Mouse (Mus musculus): Measurements from ENCODE around the gene Dbf4. TPM values are rescaled to one million over a fixed set of nuclear protein-coding genes. Genes with fewer than 3 reads are reported as not detected.

Gene Dbf4
- polyA plus RNA-seq, 1 experiment: 1.8 TPM

DNA sequence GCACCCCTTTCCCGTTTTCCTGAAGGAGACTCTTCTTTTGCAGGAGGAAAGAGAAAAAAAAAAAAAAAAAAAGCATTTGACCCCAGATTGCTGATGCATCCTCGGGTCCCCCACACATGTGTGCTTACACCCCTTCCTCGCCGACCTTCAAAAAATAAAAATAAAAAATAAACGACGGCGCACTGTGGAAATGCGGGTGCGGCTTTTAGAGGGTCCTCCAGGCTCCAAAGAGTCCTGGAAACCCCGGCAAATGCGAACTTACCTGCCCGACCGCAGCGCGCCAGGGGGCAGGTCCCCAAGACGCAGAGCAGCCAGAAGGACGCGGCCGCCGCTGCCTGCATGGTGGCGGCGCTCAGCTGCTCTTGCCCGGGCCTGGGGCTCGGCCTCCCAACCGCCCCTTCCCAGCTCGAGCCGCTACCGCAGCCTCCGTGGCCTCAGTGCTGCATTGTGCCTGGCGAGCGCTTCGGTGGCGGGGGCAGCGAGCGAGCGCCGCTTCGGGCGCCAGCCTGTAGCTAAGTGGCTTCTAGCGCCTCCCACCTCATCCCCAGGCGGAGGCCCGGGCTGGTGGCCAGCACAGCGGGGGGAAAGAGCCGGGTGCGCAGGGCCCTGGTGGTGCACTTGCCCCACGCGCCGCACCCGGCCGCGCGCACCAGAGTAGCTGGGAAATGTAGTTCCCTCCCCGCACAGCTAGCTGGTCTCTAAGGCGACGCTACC lies 54.7 kb downstream of the Dbf4 start, which contains the start of gene Adam22:
Gene Adam22 (minus strand): TSS at position 547 of the 714 bp plus-strand sequence.
- DNase-seq: peak; percentile 41
- TF ChIP-seq POLR2A (IDR thresholded peaks at IDR 0.05; ENCODE audit: borderline replicate concordance, extremely low read depth, low read depth, low read length) (no peak), CTCF (IDR thresholded peaks at IDR 0.05; ENCODE audit: insufficient read depth, low read length) (no peak)
- Histone ChIP-seq H3K4me1 (ENCODE audit: control insufficient read depth, insufficient read depth, low read length) (no peaks in the 10 kb centered on the region), H3K4me3 (replicated peaks; ENCODE audit: extremely low read depth, low read depth, low read length) (peak within 1 kb of the TSS; percentile 63)
- WGBS: under 1% methylated on average over 55 of the region's 55 CpGs

DNA sequence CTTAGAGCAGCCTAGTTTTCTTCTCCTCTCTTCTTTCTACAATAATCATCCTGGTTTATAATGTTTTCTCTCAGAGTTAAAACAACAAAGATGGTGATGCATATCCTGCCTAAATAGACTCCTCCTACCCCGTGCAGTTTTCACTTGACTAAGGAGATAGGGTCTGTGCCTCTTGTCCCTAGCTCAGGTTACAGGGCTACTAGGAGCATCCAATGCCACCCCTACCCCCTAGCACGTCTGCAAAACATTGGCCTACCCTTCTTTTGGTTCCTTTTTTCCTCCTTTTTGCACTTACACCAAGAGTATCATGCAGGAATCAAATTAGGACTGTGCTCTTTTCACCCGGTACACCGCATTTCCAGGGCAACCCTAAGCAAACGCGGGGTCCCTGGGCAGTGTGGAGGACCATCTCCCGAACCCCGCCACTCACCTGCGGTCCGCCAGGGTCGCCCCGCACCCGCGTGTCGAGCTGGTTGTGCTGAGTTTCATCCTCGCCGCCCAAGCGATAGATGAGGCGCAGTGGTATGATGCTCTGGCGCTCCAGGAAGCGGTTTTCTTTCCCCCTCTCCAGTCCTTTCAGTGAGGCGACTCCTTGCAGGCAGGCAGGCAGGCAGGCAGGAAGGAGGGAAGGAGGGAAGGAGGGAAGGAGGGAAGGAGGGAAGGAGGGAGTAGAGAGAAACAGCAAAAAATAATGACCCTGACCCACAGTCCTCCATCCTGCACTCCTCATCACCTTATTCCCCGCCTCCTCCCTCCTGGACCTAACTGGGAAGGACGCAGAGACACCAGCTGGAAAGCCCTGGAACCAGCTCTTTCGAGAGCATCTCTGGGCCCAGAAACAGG lies 55.5 kb downstream of the Dbf4 start:
- H3K4me1 ChIP-seq (ENCODE audit: control insufficient read depth, insufficient read depth, low read length): no peaks in the 10 kb centered on the region
- whole genome bisulfite sequencing: 4% methylated on average over 25 of the region's 25 CpGs
- DNase-seq: no peak
- no peak for TF ChIP-seq POLR2A (IDR thresholded peaks at IDR 0.05; ENCODE audit: borderline replicate concordance, extremely low read depth, low read depth, low read length)
- H3K4me3 ChIP-seq (replicated peaks; ENCODE audit: extremely low read depth, low read depth, low read length): peak overlapping the region; percentile 24

DNA sequence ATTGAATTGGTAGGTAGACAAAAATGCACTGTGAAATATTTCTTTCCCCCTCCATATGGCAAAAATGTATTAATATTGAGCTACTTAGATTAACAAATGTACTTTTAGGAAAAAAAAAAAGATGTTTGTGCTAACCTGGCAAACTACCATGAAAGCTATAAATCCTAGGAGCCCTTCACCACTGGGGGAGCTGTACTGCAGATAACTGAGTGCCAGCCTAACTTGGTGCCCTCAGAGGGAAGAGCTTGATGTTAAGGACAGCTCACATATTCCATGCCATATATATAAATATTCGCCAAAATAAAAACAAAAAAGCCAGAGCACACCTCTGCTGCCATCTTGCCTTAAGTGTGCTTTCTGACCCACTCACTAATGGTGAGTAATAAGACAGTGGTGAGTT lies 60.2 kb downstream of the Dbf4 start:
- H3K4me3 ChIP-seq (replicated peaks; ENCODE audit: extremely low read depth, low read depth, low read length): no peak overlapping the region
- peaks cover 2% of the 10 kb centered on the region; the same call in 1 of the 2 replicates for H3K4me1 ChIP-seq (ENCODE audit: control insufficient read depth, insufficient read depth, low read length)
- 64% methylated on average over 1 of the region's 1 CpGs for WGBS
- no peak for DNase-seq
- TF ChIP-seq POLR2A (IDR thresholded peaks at IDR 0.05; ENCODE audit: borderline replicate concordance, extremely low read depth, low read depth, low read length): no peak
- TF ChIP-seq CTCF (IDR thresholded peaks at IDR 0.05; ENCODE audit: insufficient read depth, low read length): peak; percentile 17; the same call in 1 of the 2 replicates

DNA sequence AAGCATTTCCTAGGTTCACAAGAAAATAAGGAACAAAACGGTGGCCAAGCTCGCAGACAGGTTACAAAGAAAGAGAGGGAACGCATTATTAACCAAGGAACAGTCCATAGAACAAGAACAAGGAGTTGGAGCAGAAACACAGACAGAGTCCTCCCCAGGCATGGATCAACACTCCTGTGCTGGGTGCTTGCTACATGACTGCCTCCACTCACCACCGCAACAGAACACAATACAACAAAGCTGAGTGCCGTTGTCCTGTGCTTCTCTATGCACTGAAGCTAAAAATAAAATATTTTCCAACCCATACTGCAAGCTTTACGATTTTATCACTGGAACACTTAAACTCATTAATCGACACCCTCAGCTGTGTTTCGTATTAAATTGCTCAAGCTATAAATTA lies 64.8 kb downstream of the Dbf4 start:
- 56% methylated on average over 8 of the region's 8 CpGs for WGBS
- Histone ChIP-seq H3K4me3 (replicated peaks; ENCODE audit: extremely low read depth, low read depth, low read length) (no peak overlapping the region), H3K4me1 (ENCODE audit: control insufficient read depth, insufficient read depth, low read length) (peaks cover 5% of the 10 kb centered on the region; the same call in 1 of the 2 replicates)
- TF ChIP-seq CTCF (IDR thresholded peaks at IDR 0.05; ENCODE audit: insufficient read depth, low read length) (no peak), POLR2A (IDR thresholded peaks at IDR 0.05; ENCODE audit: borderline replicate concordance, extremely low read depth, low read depth, low read length) (no peak)
- DNase-seq: no peak

DNA sequence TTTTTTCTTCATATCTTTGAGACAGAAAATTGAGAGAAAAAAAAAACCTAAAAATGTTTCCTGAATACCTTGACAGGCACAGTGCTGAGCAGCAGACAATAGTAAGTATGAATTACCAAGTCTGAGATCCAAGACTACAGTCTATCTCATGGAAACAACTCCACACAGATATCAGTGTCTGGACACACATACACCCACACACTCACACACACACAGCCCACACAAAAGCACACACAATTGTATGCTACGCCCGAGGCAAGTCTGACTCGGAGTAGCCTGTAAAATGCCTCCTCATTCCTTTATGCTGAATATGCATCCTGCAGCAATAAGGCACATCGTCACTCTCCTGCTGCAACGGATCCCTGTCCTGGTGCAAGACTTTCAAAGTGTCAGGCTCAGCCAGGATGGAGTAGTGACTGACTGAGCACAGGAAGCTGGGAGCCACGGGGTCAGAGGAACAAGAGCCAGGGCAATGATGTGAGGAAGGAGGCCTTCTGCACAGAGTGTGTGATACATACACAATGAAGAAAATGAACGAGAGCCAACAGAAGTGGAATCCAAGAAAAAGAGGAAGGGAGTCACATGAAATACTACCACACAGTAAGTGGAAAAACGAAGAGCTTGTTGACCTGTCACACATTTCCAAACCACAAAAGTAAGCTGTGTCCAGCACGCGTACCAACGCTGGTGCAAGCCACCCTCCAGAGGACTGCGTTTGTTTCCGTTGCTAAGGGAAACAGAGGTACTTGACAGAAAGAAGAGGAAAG lies 65.4 kb downstream of the Dbf4 start:
- WGBS: 19% methylated on average over 13 of the region's 13 CpGs
- H3K4me3 ChIP-seq (replicated peaks; ENCODE audit: extremely low read depth, low read depth, low read length): no peak overlapping the region
- peaks cover 5% of the 10 kb centered on the region; the same call in 1 of the 2 replicates for H3K4me1 ChIP-seq (ENCODE audit: control insufficient read depth, insufficient read depth, low read length)
- TF ChIP-seq POLR2A (IDR thresholded peaks at IDR 0.05; ENCODE audit: borderline replicate concordance, extremely low read depth, low read depth, low read length) (no peak), CTCF (IDR thresholded peaks at IDR 0.05; ENCODE audit: insufficient read depth, low read length) (no peak)
- peak; percentile 36 for DNase-seq

DNA sequence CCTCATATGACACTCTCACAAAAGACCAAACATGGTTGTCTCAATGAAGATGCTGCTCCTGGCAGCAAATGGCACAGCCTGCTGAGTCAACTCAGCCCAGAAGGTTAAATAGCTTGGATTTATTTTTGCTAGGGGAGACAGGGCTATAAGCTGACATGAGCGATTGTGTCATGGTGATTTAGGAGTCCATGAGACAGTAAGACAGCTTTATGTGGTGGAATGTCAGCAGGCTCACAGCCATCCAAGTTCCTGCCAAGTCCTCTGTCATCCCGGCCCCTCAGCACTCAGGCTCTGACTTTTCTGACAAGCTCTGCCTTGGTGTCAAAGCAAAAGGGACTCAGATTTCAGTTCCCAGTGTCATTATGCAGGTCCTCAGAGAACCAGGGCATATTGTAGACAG lies 66.2 kb downstream of the Dbf4 start:
- WGBS: 45% methylated on average over 2 of the region's 2 CpGs
- peaks cover 5% of the 10 kb centered on the region; the same call in 1 of the 2 replicates for H3K4me1 ChIP-seq (ENCODE audit: control insufficient read depth, insufficient read depth, low read length)
- TF ChIP-seq POLR2A (IDR thresholded peaks at IDR 0.05; ENCODE audit: borderline replicate concordance, extremely low read depth, low read depth, low read length) (no peak), CTCF (IDR thresholded peaks at IDR 0.05; ENCODE audit: insufficient read depth, low read length) (no peak)
- H3K4me3 ChIP-seq (replicated peaks; ENCODE audit: extremely low read depth, low read depth, low read length): no peak overlapping the region
- no peak for DNase-seq

DNA sequence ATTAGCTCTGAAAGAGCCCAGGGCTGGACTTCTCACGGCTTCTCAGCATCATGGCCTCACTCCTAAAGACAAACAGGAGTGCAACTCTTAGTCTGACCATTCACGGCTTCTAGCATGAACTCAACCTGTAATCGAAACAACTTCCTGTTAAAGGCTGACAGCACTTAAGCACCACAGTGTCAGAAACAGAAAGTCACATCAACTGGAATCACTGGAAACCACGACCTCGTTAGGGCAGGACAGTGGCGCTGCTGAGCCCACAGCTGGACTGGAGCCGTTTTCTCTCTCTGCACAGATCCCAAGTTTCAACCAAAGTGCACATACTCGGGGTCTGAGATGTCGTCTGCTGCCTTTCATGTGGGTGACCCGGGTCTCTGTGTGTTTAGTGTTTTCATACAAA lies 73.0 kb downstream of the Dbf4 start:
- Histone ChIP-seq H3K4me3 (replicated peaks; ENCODE audit: extremely low read depth, low read depth, low read length) (no peak overlapping the region), H3K4me1 (ENCODE audit: control insufficient read depth, insufficient read depth, low read length) (no peaks in the 10 kb centered on the region)
- no peak for TF ChIP-seq POLR2A (IDR thresholded peaks at IDR 0.05; ENCODE audit: borderline replicate concordance, extremely low read depth, low read depth, low read length)
- no peak for TF ChIP-seq CTCF (IDR thresholded peaks at IDR 0.05; ENCODE audit: insufficient read depth, low read length)
- no peak for DNase-seq
- WGBS: 47% methylated on average over 10 of the region's 10 CpGs

Other genes starting within 250 kb of the Dbf4 start
- gene Adam22, start 54.6 kb downstream of the Dbf4 start, polyA plus RNA-seq (2012; rRNA removed): 3.1 and 3.2 TPM in 2 replicates
- gene Slc25a40, start 134 bp upstream of the Dbf4 start, polyA plus RNA-seq (2012; rRNA removed): 1.5 and 2.2 TPM in 2 replicates
- 0.25 and 0.35 TPM in 2 replicates for gene Rundc3b, start 200.2 kb upstream of the Dbf4 start, polyA plus RNA-seq (2012; rRNA removed)
- 12.8 and 15.4 TPM in 2 replicates for gene Abcb1a, start 237.4 kb upstream of the Dbf4 start, polyA plus RNA-seq (2012; rRNA removed)

Measured in lung, adult 2 months (tissue).